17 mouse cellular contexts compared by ENCODE assay signal in the genomic region with DNA sequence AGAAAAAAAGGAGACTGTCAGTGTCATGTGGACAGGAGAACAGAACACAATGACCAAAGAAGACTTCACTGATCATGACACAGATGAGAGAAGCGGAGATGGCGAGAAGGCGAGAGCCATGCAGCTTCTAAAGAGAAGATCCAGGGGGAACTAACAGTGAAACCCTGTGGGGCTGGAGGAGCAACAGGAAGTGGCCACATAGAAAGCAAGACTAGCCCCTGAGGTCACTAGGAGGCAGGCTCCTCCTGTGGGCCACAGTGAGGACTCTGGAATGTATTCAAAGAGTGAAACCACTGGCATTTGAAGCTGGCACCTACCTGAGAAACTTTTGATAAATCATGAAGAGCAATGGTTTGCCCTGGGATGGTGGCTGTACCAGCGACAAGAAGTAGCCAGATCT.
"Had no signal": no experiment of that assay in that cellular context is flagged by ENCODE, and none has a peak within 500 bp of the region (broad histone marks: within the 10 kb centered on the region; RNA-seq: fewer than 3 reads in every experiment).

No protein-coding gene starts in this region.

- DNase-seq: kidney, adult 18-20 months; kidney, adult 9 months; kidney, postnatal 14 days; layer of hippocampus, adult 9-11 months; lung, adult 2 months; lung, postnatal 14 days; lung, postnatal 4 days; midbrain, embryonic 14.5 days; right cerebral cortex, postnatal 4 days; thymus, postnatal 25 days had no signal

- H3K9ac ChIP-seq: limb, embryonic 13.5 days; liver, embryonic 12.5 days; liver, embryonic 15.5 days had no signal

- H3K4me3 ChIP-seq: layer of hippocampus, adult 2 months; limb, embryonic 10.5 days; limb, embryonic 13.5 days; liver, embryonic 12.5 days; liver, embryonic 15.5 days; megakaryocyte, embryonic 14.5 days; midbrain, embryonic 10.5 days had no signal

- H3K27ac ChIP-seq: layer of hippocampus, adult 2 months; limb, embryonic 10.5 days; limb, embryonic 13.5 days; liver, embryonic 15.5 days; midbrain, embryonic 10.5 days had no signal

- H3K4me2 ChIP-seq: limb, embryonic 13.5 days; liver, embryonic 12.5 days; liver, embryonic 15.5 days had no signal

- H3K36me3 ChIP-seq: limb, embryonic 10.5 days; limb, embryonic 13.5 days; liver, embryonic 12.5 days; liver, embryonic 15.5 days had no signal

- H3K9me3 ChIP-seq: limb, embryonic 10.5 days; limb, embryonic 13.5 days; liver, embryonic 12.5 days; liver, embryonic 15.5 days; megakaryocyte, embryonic 14.5 days; midbrain, embryonic 10.5 days had no signal

- H3K4me1 ChIP-seq: limb, embryonic 10.5 days had no signal

- H3K27me3 ChIP-seq: limb, embryonic 13.5 days; liver, embryonic 12.5 days; liver, embryonic 15.5 days; megakaryocyte, embryonic 14.5 days had no signal
